Mouse (Mus musculus): Measurements from ENCODE around the gene Camp.

DNA sequence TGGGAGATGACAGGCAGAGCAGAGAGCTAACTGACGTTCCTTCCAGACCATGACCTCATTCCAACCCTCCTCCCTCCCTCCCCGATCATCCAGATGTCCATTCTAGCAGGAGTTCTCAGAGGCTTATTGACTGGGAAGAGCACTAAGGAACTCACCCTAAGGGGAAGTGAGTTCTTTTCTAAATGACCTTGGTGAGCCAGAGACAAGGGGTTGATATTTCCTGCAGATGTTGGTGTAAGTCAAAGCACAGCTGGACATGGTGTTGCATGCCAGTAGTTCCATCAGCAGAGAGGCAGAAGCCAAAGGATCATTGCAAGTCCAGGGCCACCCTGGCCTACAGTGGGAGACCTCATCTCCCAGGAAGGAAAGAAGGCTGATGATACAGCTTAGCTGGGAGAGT is 48.6 kb upstream of the Camp start:
- TF ChIP-seq CTCF (IDR thresholded peaks at IDR 0.05; ENCODE audit: low read depth, low read length) (no peak), POLR2A (IDR thresholded peaks at IDR 0.05; ENCODE audit: extremely low read depth, insufficient read depth, low read length) (no peak)
